Mouse (Mus musculus) hindbrain, embryonic 11.5 days (tissue): ENCODE measurements around the gene Lrch2. TPM values are rescaled to one million over a fixed set of nuclear protein-coding genes. Genes with fewer than 3 reads are reported as not detected.
"Not testable (repeated sequence)": the region's sequence is repeated elsewhere in the genome, so short reads cannot be mapped to it uniquely, and the experiment has no call there.

Experiments
- ATAC-seq: fragments of 200-750 bp; cut with Nextera tagmentation; 2 replicates; pipeline ENCODE4 v1.8.0; 2017; ENCODE audit warnings: mild to moderate bottlenecking, moderate TSS enrichment, moderate library complexity; ENCODE audit not compliant: low FRiP score
- DNase-seq: peaks from one replicate; pipeline ENCODE4 v3.0.0-alpha.2; 2015; ENCODE audit warnings: low spot score
- H3K27ac ChIP-seq: fragments of 300-500 bp; sonication (generic); 2 replicates; pipeline ENCODE4 v1.5.1; 2014; ENCODE audit warnings: mild to moderate bottlenecking, low read depth, low read length
- H3K27me3 ChIP-seq: fragments of 300-500 bp; sonication (generic); 2 replicates; pipeline ENCODE4 v1.6.1; 2014; ENCODE audit warnings: mild to moderate bottlenecking, low read length, moderate library complexity, mixed read lengths; ENCODE audit not compliant: control insufficient read depth, insufficient read depth
- H3K36me3 ChIP-seq: fragments of 300-500 bp; sonication (generic); 2 replicates; pipeline ENCODE4 v1.6.1; 2014; ENCODE audit warnings: mild to moderate bottlenecking, low read length, moderate library complexity, mixed read lengths; ENCODE audit not compliant: control insufficient read depth, insufficient read depth
- H3K4me1 ChIP-seq: fragments of 300-500 bp; sonication (generic); replicated peaks from 2 replicates; pipeline ENCODE4 v1.6.1; 2014; ENCODE audit warnings: low read length, mixed read lengths; ENCODE audit not compliant: control insufficient read depth, insufficient read depth
- H3K4me2 ChIP-seq: fragments of 300-500 bp; sonication (generic); replicated peaks from 2 replicates; pipeline ENCODE4 v1.6.1; 2014; ENCODE audit warnings: mild to moderate bottlenecking, low read depth, low read length
- H3K4me3 ChIP-seq: fragments of 300-500 bp; sonication (generic); 2 replicates; pipeline ENCODE4 v1.5.1; 2014; ENCODE audit warnings: low read depth, low read length
- H3K9ac ChIP-seq: fragments of 300-500 bp; sonication (generic); 2 replicates; pipeline ENCODE4 v1.6.1; 2014; ENCODE audit warnings: low read depth, low read length
- H3K9me3 ChIP-seq: fragments of 300-500 bp; sonication (generic); 2 replicates; pipeline ENCODE4 v1.6.1; 2016; ENCODE audit warnings: low read length; ENCODE audit not compliant: control insufficient read depth
- WGBS: fragments of 180-500 bp; shearing (Covaris S2); extraction: QIAGEN DNeasy Blood & Tissue Kit; methylation state at CpG from one replicate; pipeline ENCODE4 v1.1.7; 2014; 5-methylcytosine and 5-hydroxymethylcytosine counted together
- polyA plus RNA-seq: library from polyadenylated mRNA; unstranded; fragments of >200 nt; fragmentation: Nextera tagmentation; extraction: Ambion mirVana; gene quantifications from 2 replicates; pipeline ENCODE4 v1.2.1, GENCODE M21; 2014

Lrch2 gene
- polyA plus RNA-seq, 1 experiment from 2014 or later: 15.4 TPM

DNA sequence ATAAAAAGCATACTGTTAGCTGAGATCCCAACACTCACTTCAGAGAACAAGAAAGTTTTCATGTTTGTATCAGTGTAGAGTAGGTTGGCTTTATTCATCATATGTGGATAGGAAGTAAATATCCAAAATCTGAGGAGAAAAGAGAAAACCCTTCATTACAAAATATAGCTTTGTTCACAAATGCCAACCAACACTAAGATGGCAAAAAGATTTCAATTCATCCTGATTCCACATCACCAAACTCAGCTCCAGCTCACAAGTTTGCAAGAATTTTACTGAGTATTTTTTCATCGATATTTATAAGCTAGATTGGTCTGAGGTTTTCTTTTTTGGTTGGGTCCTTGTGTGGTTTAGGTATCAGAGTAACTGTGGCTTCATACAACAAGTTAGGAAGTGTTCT lies 100.3 kb downstream of the Lrch2 start, which contains the start of gene Vmn1r239-ps:
Gene Vmn1r239-ps, minus strand, starts transcription at position 101 of the 400 bp plus-strand sequence.
- H3K27me3 ChIP-seq, H3K4me2 ChIP-seq, DNase-seq, H3K36me3 ChIP-seq, H3K4me3 ChIP-seq, ATAC-seq, H3K27ac ChIP-seq, H3K9me3 ChIP-seq, H3K9ac ChIP-seq, H3K4me1 ChIP-seq: not testable (repeated sequence)
- 81% methylated on average over 1 of the region's 1 CpGs for whole genome bisulfite sequencing

DNA sequence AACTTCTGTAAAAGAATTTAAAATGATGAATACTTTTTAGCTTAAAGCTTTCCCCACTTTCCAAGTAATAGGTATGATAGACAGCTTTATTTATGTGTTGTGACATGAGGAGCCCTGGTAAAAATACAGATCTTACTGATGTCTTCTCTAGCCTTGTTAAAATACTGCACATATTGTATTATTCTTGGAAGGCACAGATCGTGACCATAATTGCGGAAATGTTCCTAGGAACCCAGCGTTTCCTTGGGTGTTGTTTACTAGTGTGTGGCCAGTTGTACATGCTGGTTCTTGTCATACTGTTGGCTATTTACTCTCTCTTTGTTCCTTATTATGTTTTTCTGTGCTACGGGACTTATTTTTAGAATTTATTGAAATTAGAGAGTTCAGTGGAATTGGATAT lies 110.5 kb downstream of the Lrch2 start:
- Histone ChIP-seq H3K4me2 (no peak overlapping the region), H3K27ac (no peak overlapping the region), H3K36me3 (no peaks in the 10 kb centered on the region), H3K27me3 (no peaks in the 10 kb centered on the region), H3K9me3 (no peaks in the 10 kb centered on the region), H3K9ac (no peak overlapping the region), H3K4me3 (no peak overlapping the region), H3K4me1 (no peaks in the 10 kb centered on the region)
- 89% methylated on average over 4 of the region's 4 CpGs for WGBS
- no peak for ATAC-seq
- DNase-seq: no peak

DNA sequence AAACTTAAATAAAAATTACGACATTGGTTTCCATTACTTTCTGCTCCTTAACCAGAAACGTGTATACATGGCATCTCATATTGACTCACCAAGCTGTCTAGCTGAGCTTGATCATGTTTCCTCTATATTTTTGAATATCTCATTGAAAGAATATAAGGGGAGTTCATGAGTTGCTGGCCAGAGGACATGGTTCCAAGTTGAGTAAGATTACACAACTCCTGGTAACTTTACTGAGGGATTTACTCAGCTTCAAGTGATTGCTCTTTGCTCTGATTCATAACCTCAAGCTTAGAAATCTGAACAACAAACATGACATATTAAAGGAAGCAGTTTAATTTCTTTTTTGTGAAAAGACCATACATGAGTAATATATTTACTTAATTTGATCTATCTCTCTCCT lies 118.5 kb downstream of the Lrch2 start:
- no peaks in the 10 kb centered on the region for H3K4me1 ChIP-seq
- DNase-seq (no peak), ATAC-seq (no peak)
- 88% methylated on average over 2 of the region's 2 CpGs for WGBS
- H3K4me2 ChIP-seq: no peak overlapping the region
- H3K27ac ChIP-seq: no peak overlapping the region
- H3K27me3 ChIP-seq: no peaks in the 10 kb centered on the region
- H3K9me3 ChIP-seq: no peaks in the 10 kb centered on the region
- no peak overlapping the region for H3K9ac ChIP-seq
- H3K36me3 ChIP-seq: no peaks in the 10 kb centered on the region
- H3K4me3 ChIP-seq: no peak overlapping the region

DNA sequence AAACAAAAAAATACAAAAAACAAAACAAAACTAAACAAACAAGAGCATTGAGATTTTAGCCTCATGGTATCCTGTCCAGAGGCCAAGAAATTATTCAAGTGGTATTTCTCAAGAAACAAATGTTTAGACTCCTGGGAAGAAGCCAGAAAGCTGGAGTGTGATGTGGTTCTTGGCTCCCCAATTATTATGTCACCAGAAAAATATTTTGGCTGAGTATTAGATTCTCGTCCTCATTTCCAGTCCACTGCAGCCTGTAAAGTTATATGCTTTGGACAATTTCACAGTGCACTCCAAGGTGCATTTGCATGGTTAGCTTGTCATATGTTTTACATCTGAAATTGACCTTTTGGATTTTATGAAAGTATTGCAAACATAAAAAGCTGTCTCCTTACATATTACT lies 124.1 kb downstream of the Lrch2 start:
- Histone ChIP-seq H3K4me1 (no peaks in the 10 kb centered on the region), H3K4me3 (no peak overlapping the region), H3K4me2 (no peak overlapping the region), H3K27ac (no peak overlapping the region), H3K36me3 (no peaks in the 10 kb centered on the region), H3K9ac (no peak overlapping the region), H3K27me3 (no peaks in the 10 kb centered on the region), H3K9me3 (no peaks in the 10 kb centered on the region)
- ATAC-seq (no peak), DNase-seq (no peak)
- WGBS: 64% methylated on average over 1 of the region's 1 CpGs

DNA sequence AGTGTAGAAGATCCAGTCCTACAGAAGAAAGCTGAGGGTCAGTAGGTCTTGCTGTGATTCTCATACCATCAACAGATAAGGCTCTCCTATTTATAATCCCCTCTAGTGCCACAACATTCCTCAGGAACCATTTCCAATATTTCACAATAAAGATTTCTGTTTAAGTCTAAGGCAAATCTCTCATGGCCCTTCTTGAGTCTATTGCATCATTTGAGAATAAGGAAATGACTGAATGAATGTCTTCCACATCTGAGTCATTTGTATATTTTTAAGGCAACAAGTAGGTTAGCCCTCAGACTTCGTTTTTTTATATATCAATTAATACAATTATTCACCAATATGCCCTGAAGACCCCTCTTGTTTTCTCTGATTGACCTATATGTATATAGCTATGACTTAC lies 124.8 kb downstream of the Lrch2 start, which contains the start of gene Il13ra2:
Gene Il13ra2, minus strand, starts transcription at position 64 of the 400 bp plus-strand sequence.
- Histone ChIP-seq H3K4me3 (no peak within 1 kb of the TSS), H3K36me3 (no peaks in the 10 kb centered on the region), H3K4me1 (no peaks in the 10 kb centered on the region), H3K27ac (no peak within 1 kb of the TSS), H3K4me2 (no peak within 1 kb of the TSS), H3K9ac (no peak within 1 kb of the TSS), H3K27me3 (no peaks in the 10 kb centered on the region), H3K9me3 (no peaks in the 10 kb centered on the region)
- WGBS: 67% methylated on average over 1 of the region's 1 CpGs
- no peak for ATAC-seq
- DNase-seq: no peak

Other genes with a start within 250 kb of the Lrch2 start
- gene Il13ra2, start 124.9 kb downstream of the Lrch2 start, polyA plus RNA-seq: 0.25 TPM in 1 of 2 replicates, not detected in the other
- gene Vmn1r239-ps, start 100.4 kb downstream of the Lrch2 start, polyA plus RNA-seq: not detected in 2 replicates
- gene Gm15128, start 211.9 kb upstream of the Lrch2 start, polyA plus RNA-seq: not detected in 2 replicates